Mouse (Mus musculus): ENCODE data around the gene Sorcs3.

Gene Sorcs3

GRCm38 (mm10) chr19:48285602-48286225 lies 79.9 kb downstream of the Sorcs3 start:
- no peak for DNase-seq

DNA sequence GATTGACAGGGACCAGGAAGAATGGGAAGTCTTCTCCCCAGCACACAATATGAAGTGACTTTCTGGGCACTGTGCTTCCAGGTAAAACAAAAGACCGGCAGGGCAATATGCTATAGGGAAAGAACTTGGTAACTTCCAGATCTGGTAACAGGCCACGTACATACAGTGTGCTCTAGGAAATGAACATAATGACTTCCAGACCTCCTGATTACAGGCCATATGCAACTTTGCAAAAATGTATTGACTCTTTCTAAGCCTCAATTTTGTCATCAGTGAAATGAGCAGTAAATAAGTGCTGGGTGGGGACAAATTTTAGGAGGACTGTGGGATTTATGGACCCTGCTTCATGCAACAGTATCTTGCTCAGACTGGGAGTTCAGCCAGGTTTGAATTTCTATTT lies 88.4 kb downstream of the Sorcs3 start:
- DNase-seq, result no peak

- DNase-seq, result no peak
These were observed 92.6 kb downstream of the Sorcs3 start for GRCm38 (mm10) chr19:48298384-48298783.

- DNase-seq, result no peak
These were observed 94.8 kb downstream of the Sorcs3 start for GRCm38 (mm10) chr19:48300440-48301231.

DNA sequence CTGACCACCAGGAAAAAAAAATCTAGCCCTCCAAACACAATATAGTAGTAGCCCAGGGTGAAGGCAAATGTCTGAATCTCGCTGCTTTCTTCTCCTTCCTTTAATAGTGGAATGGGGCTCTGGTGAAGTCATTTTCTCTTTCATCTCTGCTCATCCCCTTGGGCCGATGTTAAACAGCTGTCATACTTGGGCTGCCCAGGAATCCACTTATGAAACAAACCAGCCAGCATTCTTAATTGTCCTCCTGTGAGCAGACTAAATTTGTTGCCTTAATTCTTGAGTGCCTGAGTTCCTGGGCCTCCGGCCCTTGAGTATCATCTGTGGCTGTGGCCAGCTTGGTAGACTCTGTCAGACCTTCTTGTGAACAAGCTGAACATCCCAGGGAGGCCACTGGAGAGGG lies 95.5 kb downstream of the Sorcs3 start:
- no peak for DNase-seq

DNA sequence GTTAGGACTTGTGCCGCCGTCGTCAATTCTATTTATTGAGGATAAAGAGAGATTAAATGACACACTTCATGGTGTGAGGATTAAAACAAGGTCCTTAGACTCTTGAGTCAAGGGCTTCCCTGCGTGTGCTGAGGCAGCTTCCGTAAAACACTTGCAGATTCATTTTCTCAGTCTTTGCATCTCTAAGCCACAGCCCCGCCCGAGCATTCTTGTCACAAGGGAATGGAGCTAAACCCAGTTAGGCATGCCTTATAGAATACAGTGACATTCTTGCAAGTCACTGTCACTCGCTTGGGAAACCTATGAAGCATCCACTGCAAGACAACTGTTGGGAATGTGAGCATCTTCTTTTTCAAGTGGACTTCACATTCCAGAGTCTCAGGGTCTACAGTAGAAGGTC lies 102.5 kb downstream of the Sorcs3 start:
- DNase-seq, result no peak

- DNase-seq, result no peak
These were observed 103.9 kb downstream of the Sorcs3 start for GRCm38 (mm10) chr19:48309531-48310337.

DNA sequence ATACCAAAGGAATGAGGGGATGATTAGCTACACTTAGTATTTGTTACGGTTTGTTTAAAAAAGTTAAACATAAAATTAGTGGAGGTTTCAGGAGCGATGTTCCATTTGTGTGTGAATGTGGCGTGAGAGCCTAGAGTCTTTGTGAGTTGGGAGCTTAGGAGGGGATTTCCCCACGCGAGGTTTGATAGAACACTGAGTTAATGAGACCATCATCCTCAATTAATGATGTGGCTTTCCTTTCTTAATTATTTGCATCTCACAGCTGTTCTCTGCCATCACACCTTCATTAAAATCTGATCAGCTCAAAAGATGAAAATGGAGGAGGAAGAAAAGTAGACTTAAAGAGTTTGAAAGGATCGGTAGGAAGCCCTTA lies 104.5 kb downstream of the Sorcs3 start:
- no peak for DNase-seq

GRCm38 (mm10) chr19:48313776-48314175 lies 108.0 kb downstream of the Sorcs3 start:
- DNase-seq, result no peak

DNA sequence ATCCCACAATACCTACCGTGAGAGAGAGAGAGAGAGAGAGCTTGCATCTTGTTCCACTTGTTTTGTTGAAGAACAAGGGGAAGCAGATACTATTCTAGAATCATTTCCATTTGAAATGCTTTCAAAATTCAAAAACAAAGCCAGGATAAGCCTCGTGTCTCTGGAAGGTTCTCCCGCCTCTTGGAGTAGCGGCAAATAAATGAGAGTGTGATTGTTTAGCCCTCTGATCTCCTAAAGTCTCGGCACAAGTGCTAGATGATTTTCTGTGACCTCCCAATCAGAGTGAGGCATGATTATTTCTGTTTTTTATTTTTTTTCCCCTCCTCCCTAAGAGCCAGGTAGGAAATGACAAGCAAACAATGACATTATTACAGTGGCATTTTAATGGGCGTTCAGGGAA lies 121.3 kb downstream of the Sorcs3 start:
- no peak for DNase-seq

- DNase-seq, result no peak
These were observed 122.3 kb downstream of the Sorcs3 start for GRCm38 (mm10) chr19:48328171-48328570.

DNA sequence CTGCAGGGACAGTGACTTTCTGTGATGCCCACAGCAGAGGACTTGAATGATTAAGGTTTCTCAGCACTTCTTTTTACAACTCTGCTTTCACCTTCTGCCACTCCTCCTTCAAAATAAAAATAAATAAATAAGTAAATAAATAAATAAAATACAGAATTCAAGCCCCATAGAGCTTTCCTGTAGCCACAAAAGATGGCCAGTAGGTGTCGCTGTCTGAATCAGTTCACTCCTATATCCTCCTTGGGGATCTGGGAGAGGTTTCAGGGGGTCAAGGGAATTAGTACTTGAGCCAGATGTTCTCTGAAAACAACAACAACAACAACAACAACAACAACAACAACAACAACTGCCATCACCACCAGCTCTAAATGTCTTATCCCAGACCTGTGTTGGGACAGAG lies 125.8 kb downstream of the Sorcs3 start:
- no peak for DNase-seq

DNA sequence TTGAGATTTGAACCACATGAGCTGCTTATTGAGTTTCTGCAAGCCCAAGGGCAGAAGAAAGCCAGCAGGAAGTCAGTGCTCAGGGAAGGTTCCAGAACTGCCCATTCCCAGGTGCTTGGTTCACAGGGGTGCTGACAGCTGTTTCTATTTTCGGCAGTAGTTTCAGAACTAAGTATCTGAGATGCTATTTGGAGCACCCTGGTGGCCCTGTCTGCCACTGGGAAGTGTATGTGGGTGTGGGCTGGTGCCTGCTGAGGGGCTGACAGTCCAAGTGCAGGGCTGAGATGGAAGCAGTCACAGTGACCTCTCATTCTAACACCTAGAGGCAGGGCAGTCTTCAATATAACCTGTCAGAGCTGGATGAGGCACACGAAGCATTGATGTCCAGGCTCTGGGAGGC lies 127.3 kb downstream of the Sorcs3 start:
- DNase-seq, result no peak

GRCm38 (mm10) chr19:48337461-48337860 lies 131.6 kb downstream of the Sorcs3 start:
- DNase-seq, result no peak

- no peak for DNase-seq
These were observed 132.3 kb downstream of the Sorcs3 start for GRCm38 (mm10) chr19:48338098-48338497.

- DNase-seq, result peak in 1 of 2 experiments; percentile 32
These were observed 136.9 kb downstream of the Sorcs3 start for GRCm38 (mm10) chr19:48342770-48343169.

GRCm38 (mm10) chr19:48343442-48343841 lies 137.6 kb downstream of the Sorcs3 start:
- DNase-seq, result no peak

DNA sequence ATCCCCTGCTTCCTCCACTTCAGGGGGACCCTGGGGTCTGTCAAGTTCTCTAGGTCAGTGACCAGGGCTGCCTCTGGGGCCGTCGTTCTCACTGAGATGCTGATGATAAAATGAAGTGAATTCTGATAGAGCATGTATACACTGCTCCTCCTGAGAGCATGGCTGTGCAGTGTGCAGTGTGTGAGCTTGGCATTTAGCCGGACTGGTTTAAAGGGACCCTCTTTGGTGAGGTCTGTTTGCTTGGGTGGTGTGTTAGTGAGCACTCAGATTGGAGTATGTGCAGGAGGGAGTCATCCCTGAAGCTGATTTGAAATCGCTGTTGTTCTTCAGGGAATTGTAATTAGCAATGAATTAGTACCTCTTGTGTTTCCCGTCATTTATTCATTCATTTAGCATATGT lies 141.3 kb downstream of the Sorcs3 start:
- no peak for DNase-seq

DNA sequence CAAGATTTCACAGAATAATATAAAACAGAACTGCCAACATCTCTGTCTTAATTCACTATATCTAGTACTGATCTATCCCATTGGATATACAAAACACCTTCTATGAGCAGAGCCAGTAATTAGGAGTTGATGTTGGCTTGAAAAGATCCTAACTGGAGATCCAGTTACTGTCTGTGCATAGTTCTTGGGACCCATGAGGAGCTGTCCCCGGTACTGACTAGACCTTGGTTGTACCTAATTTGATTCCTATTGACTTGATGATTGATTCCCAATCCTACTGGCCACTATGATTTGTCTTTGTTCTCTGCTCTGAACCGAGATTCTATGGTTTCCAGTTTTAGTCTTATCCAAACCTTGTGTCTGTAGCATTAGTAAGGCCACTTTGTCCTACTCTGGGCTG lies 151.0 kb downstream of the Sorcs3 start:
- no peak for DNase-seq

DNA sequence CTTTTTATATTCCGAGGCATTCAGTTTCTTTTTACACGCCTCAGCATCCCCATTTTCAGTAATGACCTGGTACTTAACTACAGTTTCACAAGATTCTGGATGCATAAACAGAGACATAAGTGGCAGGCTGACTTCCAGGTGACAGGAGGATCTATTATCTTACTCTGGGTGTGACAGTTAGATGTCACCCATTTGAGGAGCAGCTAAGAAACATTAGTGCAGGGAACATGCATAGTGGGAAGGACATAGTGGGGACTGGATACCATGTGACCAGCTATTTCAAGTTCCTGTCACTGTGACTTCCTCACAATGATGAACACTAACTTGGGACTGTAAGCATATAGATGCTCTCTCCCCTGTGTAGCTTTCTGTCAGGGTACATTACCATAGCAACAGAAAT lies 156.3 kb downstream of the Sorcs3 start:
- no peak for DNase-seq

GRCm38 (mm10) chr19:48368056-48368455 lies 162.2 kb downstream of the Sorcs3 start:
- no peak for DNase-seq

- DNase-seq, result no peak
These were observed 166.0 kb downstream of the Sorcs3 start for GRCm38 (mm10) chr19:48371787-48372186.

DNA sequence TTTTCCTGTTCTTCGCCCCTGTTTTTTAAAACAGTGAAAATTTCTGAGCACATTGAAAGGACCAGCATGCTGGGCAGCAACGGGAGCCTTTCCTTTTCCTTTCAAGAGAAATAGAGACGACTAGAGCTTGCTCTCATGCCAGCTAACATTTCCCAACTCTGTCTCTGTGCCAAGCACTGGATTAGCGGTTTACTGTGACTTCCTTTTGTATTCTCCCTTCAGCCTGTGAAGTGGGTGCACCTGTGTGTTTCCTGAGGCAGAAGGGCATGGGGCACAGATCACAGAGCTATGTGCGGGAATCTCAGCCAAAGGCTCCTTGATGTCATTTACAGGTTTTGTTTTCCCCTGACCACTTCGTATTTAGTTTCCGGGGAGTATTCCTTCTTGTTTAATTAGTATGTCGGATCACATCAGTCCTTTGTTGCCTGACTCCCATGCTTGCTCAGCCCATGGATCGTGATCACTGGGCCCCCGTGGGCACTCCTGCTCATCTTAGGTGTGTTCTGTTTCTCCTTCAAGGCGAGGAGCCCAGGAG lies 172.2 kb downstream of the Sorcs3 start:
- DNase-seq, result no peak

DNA sequence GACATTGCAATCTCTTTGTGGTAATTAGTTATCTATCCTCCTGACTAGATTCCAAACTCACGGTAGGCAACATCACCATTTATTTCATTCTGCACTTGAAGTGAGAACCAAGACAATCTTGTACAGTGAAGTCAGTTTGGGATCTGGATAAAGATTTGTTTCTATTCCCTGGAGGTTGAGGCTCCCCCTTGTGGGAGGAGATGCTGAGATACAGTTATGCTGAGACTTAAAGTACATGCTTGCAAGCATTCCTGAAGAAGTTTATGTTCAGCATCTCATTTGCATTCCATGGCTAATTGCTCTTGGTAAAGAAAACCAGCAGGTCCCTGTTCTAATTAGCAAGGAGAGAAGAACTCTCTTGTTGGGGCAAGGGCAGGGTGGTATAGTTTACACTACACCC lies 185.7 kb downstream of the Sorcs3 start:
- DNase-seq, result no peak
